Mouse (Mus musculus) ES-E14 (cell line): ENCODE data around the gene U2surp.

Experiments
- CHD2 ChIP-seq: IDR thresholded peaks from 2 replicates; pipeline ENCODE4 v1.6.1; 2014; ENCODE audit warnings: mild to moderate bottlenecking, low read depth, low read length, inconsistent platforms
- HCFC1 ChIP-seq: IDR thresholded peaks from 2 replicates; pipeline ENCODE4 v1.6.1; 2012; ENCODE audit warnings: low read length, inconsistent platforms, borderline replicate concordance; ENCODE audit not compliant: insufficient read depth
- MAFK ChIP-seq: IDR thresholded peaks from 2 replicates; pipeline ENCODE4 v1.6.1; 2014; ENCODE audit warnings: mild to moderate bottlenecking, low read depth, low read length, inconsistent platforms; ENCODE audit not compliant: insufficient read depth
- ZC3H11A ChIP-seq: IDR thresholded peaks from 2 replicates; pipeline ENCODE4 v1.6.1; 2012; ENCODE audit warnings: low read depth, mild to moderate bottlenecking, inconsistent platforms, low read length, borderline replicate concordance
- ZNF384 ChIP-seq: IDR thresholded peaks from 2 replicates; pipeline ENCODE4 v1.6.1; 2012; ENCODE audit warnings: low read depth, low read length, inconsistent platforms

GRCm38 (mm10) chr9:95541208-95541607, 29.4 kb upstream of the U2surp start:
- TF ChIP-seq MAFK (no peak), ZNF384 (no peak), HCFC1 (no peak), ZC3H11A (no peak), CHD2 (no peak)
